Mouse (Mus musculus): ENCODE data around the gene Gpr182. TPM values are rescaled to one million over a fixed set of nuclear protein-coding genes. Genes with fewer than 3 reads are reported as not detected.

Gene Gpr182
- polyA plus RNA-seq, 1 experiment from 2014 or later, result 0.46 TPM

GRCm38 (mm10) chr10:127708850-127709370 lies 42.6 kb downstream of the Gpr182 start:
- H3K27me3 ChIP-seq, result no peaks in the 10 kb centered on the region
- no peaks in the 10 kb centered on the region for H3K36me3 ChIP-seq
- 92% methylated on average over 3 of the region's 3 CpGs for WGBS
- no peak overlapping the region for H3K4me2 ChIP-seq (replicated peaks)
- ATAC-seq (ENCODE audit: low FRiP score, low read depth), result no peak
- H3K4me1 ChIP-seq, result no peaks in the 10 kb centered on the region
- H3K4me3 ChIP-seq, result no peak overlapping the region
- no peak overlapping the region for H3K9ac ChIP-seq (replicated peaks)
- H3K27ac ChIP-seq (replicated peaks), result no peak overlapping the region
- H3K9me3 ChIP-seq, result no peaks in the 10 kb centered on the region

DNA sequence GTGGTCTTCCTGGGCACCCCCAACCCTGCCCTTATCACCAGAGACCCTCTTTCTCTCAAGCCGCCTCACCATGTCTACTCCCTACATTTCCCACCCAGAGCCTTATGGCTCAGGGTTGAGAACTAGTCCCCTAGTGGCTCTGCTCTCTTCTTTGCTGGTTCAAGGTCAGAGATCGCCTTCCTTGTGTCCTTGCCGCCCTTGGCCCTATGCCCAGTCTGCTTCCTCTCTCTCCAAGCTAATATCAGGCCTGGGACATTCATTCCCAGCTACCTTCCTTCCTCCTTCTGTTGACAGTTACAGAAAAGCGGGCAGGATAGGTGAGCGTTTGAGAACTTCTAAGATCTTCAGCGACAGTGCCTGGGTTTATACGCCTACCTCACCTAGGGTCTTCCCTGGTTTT lies 43.8 kb downstream of the Gpr182 start:
- no peak overlapping the region for H3K27ac ChIP-seq (replicated peaks)
- no peak overlapping the region for H3K4me2 ChIP-seq (replicated peaks)
- H3K36me3 ChIP-seq, result no peaks in the 10 kb centered on the region
- no peak overlapping the region for H3K9ac ChIP-seq (replicated peaks)
- ATAC-seq (ENCODE audit: low FRiP score, low read depth), result no peak
- no peaks in the 10 kb centered on the region for H3K27me3 ChIP-seq
- WGBS, result 91% methylated on average over 7 of the region's 7 CpGs
- H3K4me3 ChIP-seq, result no peak overlapping the region
- H3K4me1 ChIP-seq, result no peaks in the 10 kb centered on the region
- no peaks in the 10 kb centered on the region for H3K9me3 ChIP-seq

DNA sequence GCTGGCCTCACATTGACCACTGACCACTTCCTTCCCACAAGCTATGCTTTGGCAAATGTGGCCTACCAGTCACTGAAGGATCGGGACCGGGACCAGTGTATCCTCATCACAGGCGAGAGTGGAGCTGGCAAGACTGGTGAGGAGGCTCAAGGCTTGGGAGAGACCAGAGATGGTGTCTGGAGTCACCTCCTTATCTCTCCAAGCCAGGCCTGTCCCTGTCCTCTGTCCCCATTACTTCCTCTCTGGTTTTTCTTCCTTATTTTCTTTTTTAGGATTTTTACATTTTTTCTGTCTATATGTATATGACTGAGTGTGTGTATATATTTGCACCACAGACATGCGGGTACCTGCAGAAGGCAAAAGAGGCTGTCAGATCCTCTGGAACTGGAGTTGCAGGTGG lies 45.7 kb downstream of the Gpr182 start:
- WGBS, result 96% methylated on average over 4 of the region's 4 CpGs
- Histone ChIP-seq H3K9me3 (no peaks in the 10 kb centered on the region), H3K36me3 (no peaks in the 10 kb centered on the region), H3K27ac (replicated peaks) (no peak overlapping the region), H3K27me3 (no peaks in the 10 kb centered on the region), H3K4me1 (no peaks in the 10 kb centered on the region), H3K4me2 (replicated peaks) (no peak overlapping the region), H3K9ac (replicated peaks) (no peak overlapping the region), H3K4me3 (no peak overlapping the region)
- no peak for ATAC-seq (ENCODE audit: low FRiP score, low read depth)

- no peaks in the 10 kb centered on the region for H3K36me3 ChIP-seq
- ATAC-seq (ENCODE audit: low FRiP score, low read depth), result no peak
- H3K9me3 ChIP-seq, result no peaks in the 10 kb centered on the region
- no peaks in the 10 kb centered on the region for H3K4me1 ChIP-seq
- no peak within 1 kb of the TSS for H3K9ac ChIP-seq (replicated peaks)
- H3K27ac ChIP-seq (replicated peaks), result no peak within 1 kb of the TSS
- 60% methylated on average over 2 of the region's 2 CpGs for WGBS
- no peaks in the 10 kb centered on the region for H3K27me3 ChIP-seq
- no peak within 1 kb of the TSS for H3K4me2 ChIP-seq (replicated peaks)
- H3K4me3 ChIP-seq, result no peak within 1 kb of the TSS
Measured at GRCm38 (mm10) chr10:127704766-127705220, 46.7 kb downstream of the Gpr182 start, which contains the start of gene Myo1a. Gene Myo1a, plus strand, starts transcription at chr10:127705170.

GRCm38 (mm10) chr10:127704293-127704692 lies 47.2 kb downstream of the Gpr182 start:
- ATAC-seq (ENCODE audit: low FRiP score, low read depth), result no peak
- no peak overlapping the region for H3K27ac ChIP-seq (replicated peaks)
- no peak overlapping the region for H3K4me3 ChIP-seq
- no peaks in the 10 kb centered on the region for H3K36me3 ChIP-seq
- H3K27me3 ChIP-seq, result no peaks in the 10 kb centered on the region
- H3K4me2 ChIP-seq (replicated peaks), result no peak overlapping the region
- no peaks in the 10 kb centered on the region for H3K4me1 ChIP-seq
- H3K9me3 ChIP-seq, result no peaks in the 10 kb centered on the region
- no peak overlapping the region for H3K9ac ChIP-seq (replicated peaks)
- WGBS, result 64% methylated on average over 2 of the region's 2 CpGs

GRCm38 (mm10) chr10:127703299-127703698 lies 48.2 kb downstream of the Gpr182 start:
- Histone ChIP-seq H3K27me3 (no peaks in the 10 kb centered on the region), H3K9me3 (no peaks in the 10 kb centered on the region), H3K36me3 (peaks cover 10% of the 10 kb centered on the region; the same call in 1 of the 2 replicates), H3K4me1 (no peaks in the 10 kb centered on the region), H3K4me3 (no peak overlapping the region), H3K27ac (replicated peaks) (no peak overlapping the region), H3K4me2 (replicated peaks) (no peak overlapping the region), H3K9ac (replicated peaks) (no peak overlapping the region)
- no peak for ATAC-seq (ENCODE audit: low FRiP score, low read depth)
- WGBS, result 47% methylated on average over 4 of the region's 4 CpGs

DNA sequence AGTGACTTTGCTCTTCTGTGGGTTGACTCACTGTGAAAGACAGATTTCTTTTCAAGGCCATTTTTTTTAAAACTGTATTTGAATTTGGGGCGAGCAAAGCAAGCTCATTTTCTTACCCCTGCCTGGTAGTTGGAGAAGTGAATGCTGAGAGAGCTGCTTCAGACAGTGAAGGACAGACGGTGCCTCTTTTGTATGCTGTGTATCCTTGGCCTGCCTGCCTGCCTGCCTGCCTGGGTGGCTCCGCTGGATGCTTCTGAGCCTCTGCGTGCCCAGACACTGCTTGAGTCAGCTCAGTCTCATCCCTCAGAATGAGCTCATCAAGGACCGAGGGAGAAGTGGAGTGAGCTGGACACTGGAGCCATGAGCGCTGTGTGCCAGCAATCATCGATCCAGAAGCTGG lies 52.6 kb downstream of the Gpr182 start:
- Histone ChIP-seq H3K9me3 (no peaks in the 10 kb centered on the region), H3K27me3 (no peaks in the 10 kb centered on the region), H3K4me1 (no peaks in the 10 kb centered on the region), H3K36me3 (peaks cover 38% of the 10 kb centered on the region), H3K4me2 (replicated peaks) (no peak overlapping the region), H3K4me3 (no peak overlapping the region), H3K9ac (replicated peaks) (no peak overlapping the region), H3K27ac (replicated peaks) (no peak overlapping the region)
- no peak for ATAC-seq (ENCODE audit: low FRiP score, low read depth)
- WGBS, result 92% methylated on average over 7 of the region's 7 CpGs

Other genes starting within 250 kb of the Gpr182 start
- gene Ndufa4l2, start 236.8 kb downstream of the Gpr182 start, polyA plus RNA-seq (2016; fragmentation: Nextera tagmentation; extraction: Ambion mirVana), result 7.0 and 7.6 TPM in 2 replicates
- 75.1 and 77.8 TPM in 2 replicates for gene Shmt2, start 229.3 kb downstream of the Gpr182 start, polyA plus RNA-seq (2016; fragmentation: Nextera tagmentation; extraction: Ambion mirVana)
- 55.9 and 58.2 TPM in 2 replicates for gene Nxph4, start 217.2 kb downstream of the Gpr182 start, polyA plus RNA-seq (2016; fragmentation: Nextera tagmentation; extraction: Ambion mirVana)
- 94.0 and 98.1 TPM in 2 replicates for gene Lrp1, start 130.6 kb downstream of the Gpr182 start, polyA plus RNA-seq (2016; fragmentation: Nextera tagmentation; extraction: Ambion mirVana)
- gene Stat6, start 108.7 kb downstream of the Gpr182 start, polyA plus RNA-seq (2016; fragmentation: Nextera tagmentation; extraction: Ambion mirVana), result 6.1 and 9.0 TPM in 2 replicates
- 10.0 and 10.3 TPM in 2 replicates for gene Nemp1, start 84.8 kb downstream of the Gpr182 start, polyA plus RNA-seq (2016; fragmentation: Nextera tagmentation; extraction: Ambion mirVana)
- gene Nab2, start 83.2 kb downstream of the Gpr182 start, polyA plus RNA-seq (2016; fragmentation: Nextera tagmentation; extraction: Ambion mirVana), result 3.7 and 4.5 TPM in 2 replicates
- gene Myo1a, start 46.6 kb downstream of the Gpr182 start, polyA plus RNA-seq (2016; fragmentation: Nextera tagmentation; extraction: Ambion mirVana), result 0.47 and 0.71 TPM in 2 replicates
- gene Tac2, start 27.3 kb downstream of the Gpr182 start, polyA plus RNA-seq (2016; fragmentation: Nextera tagmentation; extraction: Ambion mirVana), result not detected in 2 replicates
- 6.1 and 6.2 TPM in 2 replicates for gene Zbtb39, start 12.2 kb downstream of the Gpr182 start, polyA plus RNA-seq (2016; fragmentation: Nextera tagmentation; extraction: Ambion mirVana)
- 0.06 TPM in 1 of 2 replicates, not detected in the other for gene Rdh1, start 8.0 kb upstream of the Gpr182 start, polyA plus RNA-seq (2016; fragmentation: Nextera tagmentation; extraction: Ambion mirVana)
- gene Rdh16f1, start 8.1 kb upstream of the Gpr182 start, polyA plus RNA-seq (2016; fragmentation: Nextera tagmentation; extraction: Ambion mirVana), result 0.09 TPM in 1 of 2 replicates, not detected in the other
- gene Rdh9, start 24.7 kb upstream of the Gpr182 start, polyA plus RNA-seq (2016; fragmentation: Nextera tagmentation; extraction: Ambion mirVana), result 0.16 TPM in 1 of 2 replicates, not detected in the other
- gene Rdh16, start 49.4 kb upstream of the Gpr182 start, polyA plus RNA-seq (2016; fragmentation: Nextera tagmentation; extraction: Ambion mirVana), result not detected in 2 replicates
- not detected in 2 replicates for gene Rdh19, start 98.2 kb upstream of the Gpr182 start, polyA plus RNA-seq (2016; fragmentation: Nextera tagmentation; extraction: Ambion mirVana)
- gene Rdh16f2, start 114.7 kb upstream of the Gpr182 start, polyA plus RNA-seq (2016; fragmentation: Nextera tagmentation; extraction: Ambion mirVana), result not detected in 2 replicates
- gene Rdh7, start 137.1 kb upstream of the Gpr182 start, polyA plus RNA-seq (2016; fragmentation: Nextera tagmentation; extraction: Ambion mirVana), result not detected in 2 replicates
- not detected in 2 replicates for gene Sdr9c7, start 146.8 kb upstream of the Gpr182 start, polyA plus RNA-seq (2016; fragmentation: Nextera tagmentation; extraction: Ambion mirVana)

Measured in midbrain, embryonic 12.5 days (tissue).